Mouse (Mus musculus) ovary, adult 18-20 months (tissue): ENCODE data around the gene Glp2r.

Experiments used
- DNase-seq: peaks from one replicate; pipeline ENCODE4 v3.0.0; 2022; ENCODE audit warnings: low spot score, mixed read lengths

The Glp2r gene

DNA sequence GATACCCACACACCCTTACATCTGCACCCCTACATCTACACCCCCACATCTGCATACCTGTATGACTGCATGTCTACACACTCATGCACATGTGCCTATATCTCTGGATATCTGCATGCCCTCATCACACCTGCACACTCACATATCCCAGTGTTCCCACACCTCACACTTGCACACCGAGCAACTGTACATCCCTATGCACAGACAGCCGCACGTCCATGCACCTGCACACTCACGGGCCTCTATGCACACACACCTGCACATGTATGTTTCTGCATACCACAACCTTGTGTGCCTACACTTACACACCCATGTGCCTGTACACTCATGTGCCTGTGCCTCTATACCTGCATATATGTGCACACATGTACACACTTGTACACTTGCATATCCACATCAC is 107.5 kb downstream of the Glp2r start:
- no peak for DNase-seq

DNA sequence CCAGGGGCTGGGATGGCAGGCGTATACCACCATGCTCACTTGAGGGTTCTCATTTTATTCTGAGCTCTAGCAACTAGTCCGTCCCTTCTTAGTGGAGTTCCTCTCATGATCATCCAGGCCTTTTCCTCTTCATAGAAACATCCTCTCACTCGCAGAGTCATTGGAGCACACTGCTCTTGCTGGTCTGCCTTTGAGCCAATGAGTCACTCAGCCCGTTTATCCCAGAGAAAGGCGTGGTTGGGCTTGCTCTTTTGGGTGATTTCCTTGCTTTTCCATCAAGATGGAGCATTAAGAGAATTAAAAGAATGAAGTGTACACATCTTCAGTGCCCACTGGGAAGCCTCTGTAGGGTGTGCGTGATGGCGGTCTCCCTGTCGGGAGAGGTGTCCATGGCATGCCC is 109.5 kb downstream of the Glp2r start:
- DNase-seq = no peak

DNA sequence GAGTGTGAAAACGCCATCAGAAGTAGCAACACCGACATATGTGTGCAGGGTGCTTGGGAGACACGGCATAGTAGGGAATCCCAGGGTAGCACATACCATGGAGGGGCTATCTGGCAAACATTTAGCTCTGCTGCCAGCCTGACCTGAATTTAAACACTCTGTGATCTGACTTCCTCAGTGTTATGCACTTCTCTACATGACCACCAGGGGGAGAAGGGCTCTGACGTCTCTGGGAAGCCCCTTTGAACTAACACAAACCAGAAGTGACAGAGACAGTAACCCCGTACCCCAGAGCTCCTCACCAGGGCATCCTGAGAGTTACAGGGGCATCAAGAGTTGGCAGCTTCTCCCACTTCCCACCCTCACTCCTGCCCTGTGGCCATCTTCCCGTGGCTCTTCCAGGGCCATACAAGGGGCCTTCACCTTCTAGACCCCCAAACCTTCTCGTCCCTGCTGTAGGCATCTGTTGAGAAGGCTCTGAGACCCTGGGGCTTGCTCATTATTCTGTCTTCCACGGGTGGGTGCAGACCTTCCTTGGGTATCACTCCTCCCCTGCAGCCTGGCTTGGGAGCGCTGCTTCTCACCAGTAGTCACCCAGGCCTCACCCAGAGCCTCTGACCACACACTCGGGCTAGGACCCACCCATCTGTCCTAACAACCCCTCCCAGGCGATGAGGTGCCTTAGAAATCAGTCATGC is 113.1 kb downstream of the Glp2r start:
- no peak for DNase-seq

DNA sequence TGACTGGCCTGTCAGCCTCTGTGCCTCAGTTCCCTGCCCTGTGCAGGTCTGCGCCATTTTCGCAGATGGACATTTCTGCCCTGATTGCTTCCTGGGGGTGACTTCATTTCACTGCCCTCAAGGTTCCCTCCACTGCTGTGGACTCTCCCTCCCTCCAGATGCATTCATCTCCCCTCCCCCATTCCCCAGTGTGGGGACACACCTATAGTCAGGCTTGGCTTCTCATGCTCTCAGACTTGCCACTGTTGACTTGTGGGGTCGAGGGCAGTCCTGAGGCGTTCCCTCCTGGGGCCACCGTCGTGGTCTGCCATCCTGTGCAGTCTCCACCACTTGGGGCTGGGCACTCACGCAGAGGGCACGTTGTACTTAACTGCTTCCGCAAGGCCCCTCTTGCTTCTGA is 114.1 kb downstream of the Glp2r start:
- no peak for DNase-seq

DNA sequence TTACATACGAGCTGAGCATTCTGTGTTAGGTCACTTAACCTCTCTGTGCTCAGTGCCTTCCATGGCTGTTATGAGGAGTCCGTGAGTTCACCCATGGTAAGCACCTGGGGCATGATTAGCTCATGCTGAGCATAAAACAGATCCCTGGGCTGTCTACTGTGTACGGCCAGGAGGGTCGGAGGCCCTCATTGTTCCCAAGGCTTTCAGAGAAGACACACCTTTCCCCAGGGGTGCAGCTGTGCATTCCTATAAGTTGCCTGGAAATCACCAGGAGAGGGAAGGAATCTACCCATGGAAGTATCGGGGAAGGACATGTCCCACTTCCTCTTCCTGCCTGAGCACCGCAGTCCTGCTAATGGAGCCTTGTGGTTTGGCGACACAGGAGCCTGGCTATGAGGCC is 114.6 kb downstream of the Glp2r start:
- no peak for DNase-seq

DNA sequence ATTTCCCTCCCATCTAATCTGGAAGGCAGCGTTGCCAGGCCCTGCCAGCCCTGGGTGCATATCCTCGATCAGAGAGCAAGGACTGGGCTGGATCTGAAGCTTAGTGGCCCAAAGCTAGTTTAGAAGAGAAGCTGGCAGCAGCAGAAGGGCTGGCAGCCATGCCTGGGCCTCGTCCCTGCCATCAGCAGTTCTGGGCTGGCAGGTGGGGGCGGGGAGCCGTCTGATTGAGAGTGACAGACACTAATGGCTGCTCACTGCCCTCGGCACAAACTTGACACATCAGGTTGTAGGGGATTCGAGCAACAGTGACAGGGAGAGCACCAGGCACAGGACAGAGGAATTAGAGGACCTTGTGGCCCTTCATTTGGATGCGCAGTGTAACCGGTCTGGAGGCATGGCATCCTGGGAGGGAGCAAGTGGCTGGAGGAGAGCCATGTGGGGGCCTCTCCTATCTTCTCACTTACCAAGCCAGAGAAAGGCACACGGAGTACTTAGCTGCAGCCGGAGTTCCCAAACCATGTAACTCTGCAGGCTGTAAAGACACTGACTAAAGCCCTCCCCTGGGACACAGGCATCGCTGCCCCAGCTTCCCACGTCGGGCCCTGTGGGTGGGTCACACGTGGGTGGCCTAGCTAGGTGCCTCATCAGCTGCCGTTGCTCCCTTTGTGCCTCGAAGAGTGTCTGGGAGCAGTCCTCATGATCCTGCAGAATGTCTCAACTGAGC is 115.6 kb downstream of the Glp2r start:
- no peak for DNase-seq

DNA sequence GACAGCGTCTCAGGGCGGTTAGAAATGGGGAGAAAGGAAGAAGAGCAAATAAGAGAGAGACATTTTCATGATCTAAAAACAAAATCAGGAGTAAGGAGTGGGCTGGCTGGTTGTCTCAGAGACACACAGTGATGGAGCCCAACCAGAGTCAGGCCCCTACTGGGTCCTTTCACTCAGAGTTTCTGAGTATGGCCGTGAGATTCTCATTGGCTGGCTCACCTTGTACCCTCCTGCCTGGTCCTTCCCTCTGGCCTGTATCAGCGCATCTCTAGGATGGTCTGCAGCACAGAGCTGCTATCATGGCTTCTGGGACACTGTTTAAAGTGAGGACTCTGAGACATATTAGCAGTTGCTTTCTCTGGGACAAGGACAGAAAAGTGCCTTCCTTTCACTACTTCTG is 116.4 kb downstream of the Glp2r start:
- DNase-seq = no peak

DNA sequence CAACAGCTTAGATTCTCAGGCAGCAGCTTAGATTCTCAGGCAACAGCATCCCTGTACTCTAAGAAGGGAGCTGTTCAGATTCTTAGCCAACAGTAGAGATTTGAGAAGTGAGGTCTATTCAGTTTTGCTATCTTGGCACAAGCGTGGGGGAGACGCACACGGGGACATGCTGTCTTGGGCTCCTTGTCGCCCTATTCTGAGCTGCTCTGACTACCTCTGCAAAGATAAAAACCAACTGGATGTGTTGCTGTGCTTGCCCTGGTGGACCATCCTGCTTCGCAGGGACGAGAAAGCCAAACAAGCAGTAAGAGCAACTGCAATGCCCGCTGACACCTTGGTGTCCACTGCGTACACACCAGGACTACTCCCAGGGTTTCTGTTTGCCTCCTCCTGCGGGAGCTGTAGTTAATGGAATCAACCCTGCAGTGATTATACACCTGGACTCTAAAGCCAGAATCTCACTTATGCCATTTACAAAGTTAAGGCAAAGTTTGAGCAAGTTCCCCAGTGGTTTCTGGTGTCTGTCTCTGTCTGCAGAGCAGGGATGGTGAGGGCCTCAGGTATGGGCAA is 117.3 kb downstream of the Glp2r start:
- DNase-seq = no peak

DNA sequence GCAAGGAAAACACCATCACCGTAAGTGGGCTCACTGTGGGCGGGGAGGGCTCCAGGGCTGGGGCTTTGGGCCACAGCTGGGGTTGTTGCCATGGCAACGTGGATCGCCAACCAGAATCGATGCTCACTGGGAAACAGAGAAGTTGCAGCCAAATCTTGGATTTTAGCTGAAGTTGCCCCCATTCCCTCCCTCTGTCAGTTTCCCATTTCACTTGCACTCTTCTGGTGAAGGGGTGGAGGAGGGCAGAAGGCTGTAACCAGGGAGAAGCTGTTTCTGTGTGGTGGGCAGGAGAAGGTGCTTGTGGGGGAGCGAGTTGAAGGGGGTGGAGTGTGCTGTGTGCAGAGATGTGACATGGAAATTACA is 118.1 kb downstream of the Glp2r start:
- DNase-seq = no peak

DNA sequence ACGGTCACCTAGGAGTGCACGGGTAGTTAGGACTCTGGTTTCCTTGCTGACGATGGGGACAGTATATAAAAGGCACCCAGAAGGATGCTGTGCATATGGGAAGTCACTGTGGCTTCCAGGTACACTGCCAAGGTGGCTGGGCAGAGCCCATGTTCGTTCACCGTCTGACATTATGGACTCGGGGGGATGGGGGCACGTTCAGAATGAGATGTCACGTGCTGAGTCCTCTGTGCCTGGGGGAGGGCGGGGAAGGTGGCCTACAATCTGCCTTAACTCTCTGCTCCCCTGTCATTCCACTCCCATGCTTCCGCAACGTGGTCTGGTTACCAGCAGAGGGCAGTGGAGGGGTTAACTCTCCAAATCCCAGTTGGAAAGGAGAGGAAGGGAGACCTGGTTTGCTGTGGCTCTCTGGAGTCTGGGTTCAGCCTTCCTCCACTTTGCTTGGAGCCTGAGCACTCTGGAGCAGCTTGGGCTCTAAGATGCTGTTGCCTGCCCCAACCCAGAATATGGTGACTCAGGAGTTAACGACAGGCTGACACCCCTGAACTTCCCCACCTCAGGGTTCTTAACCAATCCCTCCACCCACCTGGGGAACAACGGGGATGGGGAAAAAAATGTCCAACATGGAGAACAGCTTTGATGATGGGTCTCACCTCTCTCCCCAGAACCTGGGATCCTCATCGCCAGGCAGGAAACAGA is 118.6 kb downstream of the Glp2r start:
- no peak for DNase-seq

DNA sequence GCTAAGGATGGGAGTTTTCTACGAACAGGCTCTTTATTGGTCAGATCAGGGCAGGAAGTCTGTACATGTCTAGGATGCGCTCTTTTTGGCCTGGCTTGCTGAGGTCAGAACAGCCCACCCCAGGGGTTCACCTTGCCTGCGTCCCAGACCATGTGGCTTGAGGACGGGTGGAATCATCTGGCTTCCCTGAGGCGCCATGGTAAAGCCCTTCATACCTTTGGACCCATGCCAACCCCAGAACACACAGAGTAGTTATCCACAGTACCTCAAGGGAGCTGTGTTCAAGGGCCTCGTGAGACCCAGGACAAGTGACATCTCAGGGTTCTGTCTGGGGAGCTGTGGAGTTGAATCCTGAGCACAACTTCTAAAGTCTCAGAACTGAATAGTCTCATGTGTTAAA is 119.2 kb downstream of the Glp2r start:
- no peak for DNase-seq

DNA sequence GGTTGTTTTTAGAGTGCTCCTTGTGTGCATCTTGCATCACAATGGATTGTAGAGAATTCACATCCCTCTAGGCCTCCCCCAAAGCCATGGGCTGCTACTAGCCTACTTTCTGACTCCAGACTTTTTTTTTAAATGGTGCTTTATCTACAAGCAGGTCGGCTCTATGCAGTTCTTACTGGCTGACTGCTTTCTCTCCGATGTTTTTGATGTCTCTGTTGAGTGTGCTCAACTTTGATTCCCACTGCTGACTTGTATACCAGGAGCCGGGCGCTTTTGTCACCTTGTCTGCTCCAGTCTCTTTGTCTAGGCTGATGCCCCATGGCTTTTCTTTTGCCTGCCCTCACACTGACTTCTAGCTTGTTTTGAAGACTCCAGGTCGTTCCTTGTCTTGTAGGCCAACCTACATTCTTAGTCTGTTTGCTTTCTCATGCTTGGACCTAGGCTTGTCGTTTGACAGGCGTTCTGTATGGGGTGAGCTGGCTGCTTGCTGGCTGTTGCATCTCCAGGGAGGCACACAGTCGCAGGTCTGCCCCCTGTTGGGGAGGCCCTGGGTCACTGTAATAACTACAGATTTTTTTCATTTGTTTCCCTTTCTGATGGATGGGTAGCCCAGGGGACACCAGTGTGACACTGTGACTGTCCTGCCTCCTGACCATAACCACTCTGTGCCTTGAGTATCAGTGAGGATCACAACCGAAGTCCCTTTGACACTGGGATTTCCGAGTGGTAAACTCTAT is 120.8 kb downstream of the Glp2r start:
- no peak for DNase-seq

DNA sequence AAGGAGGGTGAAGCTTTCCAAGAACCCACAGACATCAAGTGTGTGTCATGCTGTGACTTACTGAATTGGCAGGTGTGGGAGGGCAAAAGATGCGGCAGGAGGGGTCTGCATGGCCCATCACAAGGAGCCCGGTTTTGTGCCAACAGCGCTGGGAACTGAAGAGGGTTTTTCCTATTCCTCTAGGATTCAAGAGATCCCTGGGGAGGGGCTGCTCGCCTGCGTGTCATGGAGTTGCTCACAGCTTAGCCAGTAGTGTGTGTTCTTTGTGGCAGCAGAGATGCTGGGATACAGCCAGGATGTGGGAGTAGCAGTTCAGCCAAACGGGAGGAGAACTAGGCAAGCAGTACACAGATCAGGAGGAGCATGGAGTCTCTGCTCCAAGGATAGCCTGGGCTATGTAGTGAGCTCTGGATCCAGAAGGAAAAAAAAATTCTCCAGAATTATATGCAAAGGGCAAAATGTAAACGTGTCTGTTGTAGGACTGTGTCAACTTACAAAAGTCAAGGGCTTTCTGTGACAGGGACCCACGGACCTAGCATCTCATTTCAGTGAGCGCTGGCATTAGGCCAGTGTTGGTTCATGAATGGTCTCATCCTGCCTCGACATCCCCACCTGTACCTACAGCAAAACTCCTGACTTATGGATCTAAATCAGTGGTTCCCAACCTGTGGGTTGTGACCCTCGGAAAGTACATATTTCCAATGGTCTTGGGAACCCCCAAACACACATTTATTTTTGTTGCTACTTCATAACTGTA is 122.1 kb downstream of the Glp2r start:
- no peak for DNase-seq

DNA sequence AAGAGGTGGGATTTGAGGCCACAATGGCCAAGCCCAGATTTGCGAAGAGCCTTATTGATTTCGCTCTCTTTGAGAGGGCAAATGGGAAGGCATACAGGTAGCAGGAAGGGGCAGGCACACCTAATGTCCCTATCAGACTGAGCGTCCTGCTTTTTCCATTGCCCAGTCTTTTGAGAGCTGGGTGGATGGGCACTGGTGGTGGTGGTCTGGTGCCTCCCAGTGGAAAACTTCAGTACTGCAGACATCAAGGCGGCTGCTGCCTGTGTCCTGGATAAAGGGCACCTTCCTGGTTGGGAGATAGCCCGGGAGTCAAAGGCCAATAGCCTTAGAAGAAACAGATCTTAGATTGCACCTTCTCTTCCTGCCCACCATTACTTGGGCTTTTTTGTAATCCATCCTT is 123.2 kb downstream of the Glp2r start:
- peak; percentile 35 for DNase-seq

DNA sequence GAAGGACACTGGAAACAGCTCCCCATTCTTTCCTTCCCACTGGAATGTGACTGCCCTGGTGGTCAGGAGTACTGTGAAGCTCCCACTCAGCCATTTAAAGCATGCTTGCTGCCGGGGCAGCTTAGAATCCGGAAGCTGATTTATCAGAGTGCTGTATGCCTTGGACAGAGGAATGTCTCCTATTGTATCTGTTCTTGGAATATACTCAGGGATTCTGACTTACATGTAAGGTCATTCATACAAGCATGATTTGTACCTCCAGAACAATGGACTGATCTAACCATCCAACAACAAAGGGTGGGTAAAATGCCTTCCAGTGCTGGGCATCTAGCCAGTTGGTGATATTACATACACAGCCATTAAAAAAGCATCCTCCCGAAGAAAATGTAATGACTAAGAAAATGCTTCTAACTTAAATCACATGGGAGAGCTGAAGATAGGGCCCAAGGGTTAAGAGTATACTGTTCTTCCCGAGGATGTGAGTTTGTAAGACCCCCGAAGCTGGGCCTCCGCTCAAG is 126.3 kb downstream of the Glp2r start:
- no peak for DNase-seq

DNA sequence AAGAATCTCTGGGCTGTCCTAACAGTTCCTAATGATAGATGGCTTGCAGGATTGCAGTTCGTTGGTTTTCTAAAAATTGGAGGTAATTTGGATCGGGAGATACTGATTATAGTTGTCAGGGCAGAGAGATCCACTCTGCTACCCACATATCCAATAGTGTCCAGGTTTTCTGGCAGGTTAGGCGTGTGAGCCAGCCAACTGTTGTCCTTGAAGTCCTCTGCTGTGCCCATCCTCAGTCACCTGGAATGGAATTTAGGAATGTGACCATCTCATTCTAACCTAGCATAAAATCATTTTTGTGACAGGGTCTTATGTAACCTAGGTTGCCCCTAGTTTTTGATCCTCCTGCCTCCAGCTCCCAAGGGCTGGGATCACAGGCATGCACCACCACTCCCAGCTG is 127.5 kb downstream of the Glp2r start:
- DNase-seq = no peak

DNA sequence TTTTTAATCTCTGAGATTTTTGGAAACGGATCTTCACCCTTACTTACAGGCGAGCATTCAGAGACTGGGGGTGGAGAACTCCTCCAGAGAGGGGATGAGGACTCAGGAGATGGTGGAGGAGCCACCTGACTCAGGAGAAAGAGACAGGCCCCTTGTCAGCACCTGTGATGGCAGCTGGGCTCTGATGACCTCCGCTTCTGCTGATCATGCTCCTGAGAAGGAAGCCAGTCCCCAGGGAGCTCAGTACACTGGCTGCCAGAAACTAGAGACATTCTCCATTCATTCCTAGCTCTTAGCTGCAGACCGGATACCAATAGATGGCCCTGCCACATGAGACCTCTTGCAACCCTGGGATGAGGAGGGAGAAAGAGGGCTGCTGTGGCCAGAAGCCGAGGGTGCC is 128.1 kb downstream of the Glp2r start:
- no peak for DNase-seq

DNA sequence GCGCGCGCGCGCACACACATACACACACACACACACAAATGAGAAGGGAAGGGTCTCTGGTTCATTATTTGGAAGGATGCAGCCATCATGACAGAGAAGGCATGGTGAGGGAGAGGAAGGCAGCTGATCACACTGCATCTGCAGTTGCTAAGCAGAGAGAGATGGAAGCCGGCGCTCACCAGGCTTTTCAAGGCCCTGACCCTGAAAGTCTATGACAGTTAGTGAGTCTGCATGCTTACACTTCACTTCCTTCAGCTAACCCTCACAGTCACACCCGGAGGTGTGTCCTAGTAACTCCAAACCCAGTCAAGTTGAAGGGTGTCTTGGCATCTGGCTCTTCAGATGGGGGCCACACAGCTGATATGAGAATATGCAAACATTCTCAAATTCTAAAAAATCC is 128.5 kb downstream of the Glp2r start:
- no peak for DNase-seq

DNA sequence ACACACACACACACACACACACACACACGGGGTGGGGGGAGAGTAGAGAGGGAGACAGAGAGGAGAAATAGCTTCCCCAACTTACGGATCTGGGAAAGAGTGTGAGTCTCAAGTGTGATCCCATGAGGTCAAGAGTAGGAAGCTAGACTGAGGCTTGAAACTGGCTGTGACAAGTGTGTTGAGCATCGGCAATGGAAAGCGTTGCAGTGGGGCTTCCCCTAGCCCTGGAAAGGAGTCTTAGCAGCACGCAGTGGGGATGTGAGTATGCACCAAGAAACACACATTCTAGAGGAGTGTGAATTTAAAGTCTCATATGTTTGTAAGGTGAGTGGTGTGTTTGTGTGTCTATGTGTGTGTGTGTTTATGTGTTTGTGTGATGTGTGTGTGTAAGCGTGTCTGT is 130.7 kb downstream of the Glp2r start:
- no peak for DNase-seq

DNA sequence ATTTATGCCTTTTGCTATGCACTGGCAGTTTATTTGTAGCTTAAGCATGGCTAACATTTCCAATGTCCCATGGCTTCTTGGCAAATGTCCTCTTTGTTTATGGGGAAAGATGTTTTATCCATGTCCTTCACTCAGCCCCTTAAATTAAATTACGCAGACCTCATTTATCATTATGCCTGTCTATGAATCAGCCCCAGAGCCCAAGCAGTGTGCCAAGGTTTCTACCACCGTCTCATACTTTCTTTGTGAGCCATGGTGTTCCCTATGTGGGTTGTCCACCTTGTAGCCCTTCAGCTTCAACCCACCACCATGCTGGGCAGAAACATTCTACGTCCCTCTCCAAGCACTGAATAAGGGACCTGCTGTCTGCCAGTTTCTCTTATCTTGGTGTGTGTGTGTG is 132.6 kb downstream of the Glp2r start:
- DNase-seq = no peak

DNA sequence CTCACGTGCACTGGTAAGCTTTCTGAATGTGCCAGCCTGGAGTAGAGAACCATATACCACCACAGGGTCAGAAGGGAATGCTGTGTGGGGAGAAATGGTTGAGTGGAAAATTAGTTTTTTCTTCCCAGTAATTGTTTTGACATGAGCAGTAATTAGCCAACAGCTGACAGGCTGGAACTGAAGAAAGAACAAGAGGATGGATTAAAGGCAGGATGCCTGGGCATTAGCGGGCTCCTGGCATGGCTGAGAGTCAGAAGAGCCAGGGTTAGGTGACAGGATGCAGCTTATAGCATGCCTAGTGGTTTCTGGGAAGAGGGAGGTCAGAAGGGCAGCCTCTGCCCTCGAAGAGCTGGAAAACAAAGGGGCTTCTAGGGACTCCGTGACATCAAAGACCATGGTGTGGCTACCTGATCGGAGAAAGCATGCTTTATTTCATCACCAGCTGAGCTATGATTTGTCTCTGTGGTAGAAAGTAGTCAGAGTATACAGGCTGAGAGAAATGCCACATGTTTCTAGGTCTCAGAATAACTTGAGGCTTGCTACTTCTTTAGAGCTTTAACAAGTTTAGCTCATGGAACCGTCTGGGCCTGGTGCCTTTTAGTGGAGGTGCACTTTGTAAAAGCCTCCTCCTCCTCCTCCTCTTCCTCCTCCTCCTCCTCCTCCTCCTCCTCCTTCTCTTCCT is 133.9 kb downstream of the Glp2r start:
- DNase-seq = no peak
